Mouse (Mus musculus) cerebellum, adult 2 months (tissue): ENCODE data around the gene Prmt8. TPM values are rescaled to one million over a fixed set of nuclear protein-coding genes. Genes with fewer than 3 reads are reported as not detected.
A peak's percentile ranks its signal among the peaks of the same experiment; 100 is the strongest.

Experiments
- DNase-seq, 2 experiments: peaks; one replicate each; pipeline ENCODE4 v3.0.0; 2021
- H3K27ac ChIP-seq: fragments of 200-500 bp; 2 replicates; pipeline ENCODE4 v1.5.1; 2012; ENCODE audit warnings: low read length, control low read depth, inconsistent platforms; ENCODE audit not compliant: insufficient read depth
- H3K27me3 ChIP-seq: fragments of 200-500 bp; 2 replicates; pipeline ENCODE4 v1.6.1; 2012; ENCODE audit warnings: inconsistent platforms, mild to moderate bottlenecking, low read length, moderate library complexity; ENCODE audit not compliant: control insufficient read depth, insufficient read depth
- H3K4me1 ChIP-seq: fragments of 200-500 bp; 2 replicates; pipeline ENCODE4 v1.6.1; 2011; ENCODE audit warnings: low read length; ENCODE audit not compliant: control insufficient read depth, insufficient read depth
- H3K4me3 ChIP-seq: fragments of 200-500 bp; replicated peaks from 2 replicates; pipeline ENCODE3; 2011; ENCODE audit warnings: mild to moderate bottlenecking, low read depth, low read length, control low read depth; ENCODE audit not compliant: insufficient read depth
- CTCF ChIP-seq: fragments of 200-500 bp; IDR thresholded peaks from 2 replicates; pipeline ENCODE4 v1.5.1; 2011; ENCODE audit warnings: low read depth, mild to moderate bottlenecking, control low read depth, low read length, moderate library complexity, borderline replicate concordance; ENCODE audit not compliant: insufficient read depth
- POLR2A ChIP-seq: fragments of 200-500 bp; IDR thresholded peaks from 2 replicates; pipeline ENCODE4 v1.6.1; 2011; ENCODE audit warnings: low read length, control low read depth, borderline replicate concordance; ENCODE audit not compliant: insufficient read depth
- WGBS: fragments of 180-500 bp; shearing (Covaris S2); methylation state at CpG from one replicate; pipeline ENCODE4 v1.1.7; 2018; 5-methylcytosine and 5-hydroxymethylcytosine counted together
- polyA plus RNA-seq: library from polyadenylated mRNA; depleted of rRNA; stranded (reverse); fragments of >200 nt; gene quantifications from 2 replicates; pipeline ENCODE4 v1.2.3, GENCODE M21; 2012; rRNA removed

Gene Prmt8
- polyA plus RNA-seq, result 49.0 and 49.3 TPM in 2 replicates

- peak; percentile 42 to 49 for DNase-seq
- Histone ChIP-seq H3K27ac (no peak within 1 kb of the TSS), H3K4me1 (peaks cover 2% of the 10 kb centered on the region; the same call in 1 of the 2 replicates), H3K4me3 (peak within 1 kb of the TSS; percentile 69), H3K27me3 (no peaks in the 10 kb centered on the region; the same call in 1 of the 2 replicates)
- 3% methylated on average over 42 of the region's 42 CpGs for WGBS
- TF ChIP-seq CTCF (no peak), POLR2A (no peak)
These were observed at the start of gene Prmt8 for GRCm38 (mm10) chr6:127769275-127770156. Gene Prmt8, minus strand, starts transcription at chr6:127769472.

GRCm38 (mm10) chr6:127803046-127803729 lies 33.9 kb upstream of the Prmt8 start:
- H3K27ac ChIP-seq, result no peak overlapping the region
- 27% methylated on average over 9 of the region's 9 CpGs for WGBS
- no peak for TF ChIP-seq CTCF
- no peaks in the 10 kb centered on the region for H3K4me1 ChIP-seq
- H3K4me3 ChIP-seq, result no peak overlapping the region
- DNase-seq, result no peak
- no peaks in the 10 kb centered on the region for H3K27me3 ChIP-seq

GRCm38 (mm10) chr6:127802211-127802610 lies 32.9 kb upstream of the Prmt8 start:
- Histone ChIP-seq H3K27ac (no peak overlapping the region), H3K27me3 (no peaks in the 10 kb centered on the region), H3K4me1 (no peaks in the 10 kb centered on the region), H3K4me3 (no peak overlapping the region)
- WGBS, result 42% methylated on average over 12 of the region's 12 CpGs
- DNase-seq, result no peak
- TF ChIP-seq POLR2A, result no peak

- Histone ChIP-seq H3K4me1 (no peaks in the 10 kb centered on the region), H3K4me3 (no peak overlapping the region), H3K27ac (no peak overlapping the region), H3K27me3 (no peaks in the 10 kb centered on the region; the same call in 1 of the 2 replicates)
- DNase-seq, result no peak
- 73% methylated on average over 13 of the region's 13 CpGs for WGBS
- TF ChIP-seq CTCF, result no peak
- TF ChIP-seq POLR2A, result no peak
These were observed 20.8 kb upstream of the Prmt8 start for GRCm38 (mm10) chr6:127790023-127790422.

- peak in 1 of 2 experiments; percentile 12 for DNase-seq
- no peak overlapping the region for H3K27ac ChIP-seq
- no peaks in the 10 kb centered on the region; the same call in 1 of the 2 replicates for H3K27me3 ChIP-seq
- H3K4me3 ChIP-seq, result no peak overlapping the region
- 66% methylated on average over 4 of the region's 4 CpGs for WGBS
- no peak for TF ChIP-seq CTCF
- TF ChIP-seq POLR2A, result no peak
- H3K4me1 ChIP-seq, result no peaks in the 10 kb centered on the region; the same call in 1 of the 2 replicates
These were observed 1.5 kb upstream of the Prmt8 start for GRCm38 (mm10) chr6:127770806-127771205.

- WGBS, result under 1% methylated on average over 60 of the region's 64 CpGs
- TF ChIP-seq CTCF (no peak), POLR2A (no peak)
- H3K4me3 ChIP-seq, result peak overlapping the region; percentile 69
- H3K27ac ChIP-seq, result no peak overlapping the region
- peaks cover 2% of the 10 kb centered on the region; the same call in 1 of the 2 replicates for H3K4me1 ChIP-seq
- no peaks in the 10 kb centered on the region; the same call in 1 of the 2 replicates for H3K27me3 ChIP-seq
- DNase-seq, result peak; percentile 50 to 65
These were observed 524 bp downstream of the Prmt8 start for GRCm38 (mm10) chr6:127768621-127769274.

- DNase-seq, result peak; percentile 55 to 66
- under 1% methylated on average over 49 of the region's 49 CpGs for WGBS
- Histone ChIP-seq H3K27me3 (no peaks in the 10 kb centered on the region; the same call in 1 of the 2 replicates), H3K4me3 (peak overlapping the region; percentile 69), H3K4me1 (peaks cover 2% of the 10 kb centered on the region; the same call in 1 of the 2 replicates), H3K27ac (peak overlapping the region; percentile 14; the same call in 1 of the 2 replicates)
- TF ChIP-seq POLR2A (no peak), CTCF (no peak)
These were observed 1.4 kb downstream of the Prmt8 start for GRCm38 (mm10) chr6:127767706-127768493.
